Mouse (Mus musculus) left cerebral cortex, postnatal 25 days (tissue): ENCODE data around the gene Gdf10. TPM values are rescaled to one million over a fixed set of nuclear protein-coding genes. Genes with fewer than 3 reads are reported as not detected.

Experiments
- DNase-seq, 2 experiments: peaks; one replicate each; pipeline ENCODE4 v3.0.0; 2022; ENCODE audit warnings: low spot score in 2 of 2, mixed read lengths in 1 of 2
- intact Hi-C: fragments of 180-260 bp; cut with DNase I; formaldehyde crosslinking; loops from one replicate; pipeline ENCODE4 v1.15.1; 2025
- total RNA-seq, 2 experiments: library from RNA; stranded (reverse); gene quantifications; 2 replicates each; pipeline ENCODE4 v1.2.3; 2021

Gene Gdf10
- total RNA-seq, 2 experiments from 2014 or later = 3.4 to 3.9 TPM

DNA sequence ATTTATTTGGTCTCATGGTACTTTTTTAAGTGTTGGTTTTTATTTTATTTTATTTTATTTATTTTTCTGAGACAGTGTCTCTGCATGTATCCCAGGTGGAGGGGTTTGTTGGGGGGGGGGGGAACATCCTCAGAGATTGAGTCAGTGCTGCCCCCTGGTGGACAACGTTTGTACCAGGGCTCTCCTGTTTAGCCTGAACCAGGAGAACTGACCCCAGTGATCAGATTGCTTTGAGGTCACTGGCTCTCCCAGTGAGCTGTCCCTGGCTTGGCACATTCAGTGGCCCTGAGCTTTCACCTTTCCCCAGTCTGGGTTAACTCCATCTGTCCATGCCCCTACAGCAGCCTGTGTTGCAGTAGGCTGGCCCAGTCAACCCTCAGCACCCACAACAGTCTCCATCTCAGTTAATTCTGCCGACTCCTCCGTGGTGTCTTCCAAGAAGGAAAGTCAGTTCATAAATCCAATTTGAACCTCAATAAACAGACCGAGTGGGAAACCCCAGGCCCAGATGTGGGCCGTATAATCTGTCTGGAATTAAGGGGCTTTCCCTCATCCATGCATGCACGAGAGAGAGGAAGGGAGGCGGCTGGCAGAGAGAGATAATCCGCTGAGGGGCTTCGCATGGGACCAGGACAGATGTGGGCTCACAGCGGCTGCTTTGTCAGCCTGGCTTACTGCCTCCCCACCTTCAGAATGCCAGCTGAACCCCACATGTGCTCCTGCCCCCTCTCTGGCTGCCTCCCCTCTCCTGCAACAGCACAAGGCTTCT is 9.7 kb downstream of the Gdf10 start:
- intact Hi-C loops = loop anchor here (2.0 kb wide), 2 partner anchors 238 to 260 kb away; no protein-coding TSS in a partner anchor
- DNase-seq = peak; percentile 56 to 60

DNA sequence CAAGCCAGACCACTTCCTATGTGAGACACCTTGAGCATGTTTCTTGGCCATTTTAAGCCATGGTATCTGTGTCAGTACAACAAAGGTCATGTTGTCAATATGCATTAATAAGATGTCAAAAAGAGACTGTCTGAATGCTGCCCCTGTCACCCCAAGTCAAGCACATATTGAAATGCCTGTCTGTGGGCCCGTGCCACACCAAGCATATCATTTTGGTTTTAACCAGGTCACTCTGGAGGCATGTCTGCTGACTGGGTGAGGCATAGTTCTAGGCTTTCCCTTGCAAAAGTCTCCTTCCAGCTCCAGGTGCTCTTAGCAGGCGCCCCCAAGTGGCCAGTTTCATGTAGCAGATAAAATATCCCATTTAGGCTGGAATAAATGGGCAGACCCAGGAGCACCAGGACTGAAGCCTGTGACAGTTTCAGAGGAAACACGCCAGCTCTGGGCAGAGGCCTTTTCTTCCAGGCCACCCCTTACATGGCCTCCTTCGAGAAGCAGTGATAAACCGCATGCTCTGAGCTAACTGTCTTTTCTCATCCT is 10.5 kb downstream of the Gdf10 start:
- peak; percentile 65 to 72 for DNase-seq
- intact Hi-C loops = loop anchor here (2.0 kb wide), 2 partner anchors 239 to 261 kb away; no protein-coding TSS in a partner anchor

DNA sequence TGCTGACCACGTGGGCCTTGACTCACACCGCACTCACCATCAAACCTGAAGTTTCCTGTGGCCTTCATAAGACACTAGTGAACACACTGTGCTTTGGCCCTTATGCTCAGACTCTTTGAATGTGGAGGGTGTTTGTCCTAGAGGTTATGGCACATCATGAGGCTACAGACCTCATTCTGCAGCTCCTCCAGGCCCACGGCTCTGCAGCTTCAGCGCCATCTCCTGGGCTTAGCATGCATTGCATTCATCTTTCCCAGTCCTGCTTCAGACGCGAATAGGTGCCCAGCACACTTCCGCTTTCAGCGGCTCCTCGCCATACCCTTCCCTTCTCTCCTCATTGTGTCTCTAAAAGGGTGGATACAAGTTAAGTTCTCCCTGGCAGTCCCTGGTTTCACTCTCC is 15.7 kb downstream of the Gdf10 start:
- DNase-seq = peak; percentile 69 to 75
- intact Hi-C loops = no loop called here

DNA sequence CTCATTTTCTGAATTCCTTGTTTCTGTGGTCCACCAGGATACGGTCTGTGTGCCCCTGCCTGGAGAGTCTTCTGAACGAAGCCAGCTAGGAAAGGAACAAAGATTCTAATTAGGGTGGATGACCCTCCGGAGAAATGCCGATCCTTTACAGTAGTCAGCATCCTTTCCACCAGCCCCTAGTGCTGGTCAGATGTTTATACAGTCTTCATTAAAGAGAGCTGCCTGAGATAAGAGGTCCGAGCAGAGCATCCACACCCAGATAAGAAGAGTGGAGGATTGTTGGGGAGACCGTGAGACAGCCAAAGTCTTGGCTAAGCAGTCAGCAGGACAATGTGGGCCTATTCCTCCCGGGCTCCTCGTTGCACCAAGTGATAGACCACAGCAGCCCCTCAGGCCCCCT is 17.4 kb downstream of the Gdf10 start, which contains the start of gene Gdf2:
TSS of gene Gdf2 (plus strand) at position 301 of the 400 bp plus-strand sequence.
- no peak for DNase-seq
- intact Hi-C loops = no loop called here

DNA sequence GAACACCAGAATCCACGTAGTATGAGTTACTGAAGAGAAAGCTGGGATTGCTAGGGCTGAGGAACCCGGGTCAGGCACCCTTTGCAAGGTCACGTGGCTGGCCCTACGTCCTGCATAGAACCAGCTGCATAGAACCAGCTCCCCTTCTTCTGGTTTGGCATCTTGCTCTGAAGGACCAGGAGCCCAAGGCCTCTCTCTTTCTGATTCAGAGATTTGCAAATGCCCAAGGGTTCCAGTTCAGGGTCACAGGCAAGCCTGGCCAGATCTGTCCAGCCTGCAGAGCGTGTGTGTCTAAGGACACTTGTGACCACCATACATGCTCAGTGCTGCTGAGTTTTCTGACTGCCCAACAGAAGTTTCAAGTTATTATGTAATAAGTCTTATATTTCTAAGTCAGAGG is 18.8 kb downstream of the Gdf10 start:
- DNase-seq = no peak
- intact Hi-C loops = no loop called here

DNA sequence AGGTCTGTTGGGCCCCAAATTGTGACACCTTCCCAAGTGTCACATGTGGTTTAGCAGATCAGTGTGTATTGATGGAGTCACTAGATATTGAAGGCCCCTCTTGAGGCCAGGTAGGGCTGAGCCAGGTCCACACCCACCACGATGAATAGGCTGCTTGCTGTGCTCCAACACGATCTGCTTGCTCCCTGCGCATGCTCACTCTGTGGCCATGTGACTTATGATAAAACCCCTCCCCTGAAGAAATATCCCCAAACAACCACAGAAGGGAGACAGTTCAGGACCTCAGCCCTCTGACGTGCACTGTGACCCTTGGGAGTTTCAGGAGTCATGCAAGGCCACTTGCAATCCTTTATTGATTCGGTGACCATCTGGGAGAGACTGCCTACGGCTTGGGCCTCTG is 22.7 kb downstream of the Gdf10 start:
- no peak for DNase-seq

DNA sequence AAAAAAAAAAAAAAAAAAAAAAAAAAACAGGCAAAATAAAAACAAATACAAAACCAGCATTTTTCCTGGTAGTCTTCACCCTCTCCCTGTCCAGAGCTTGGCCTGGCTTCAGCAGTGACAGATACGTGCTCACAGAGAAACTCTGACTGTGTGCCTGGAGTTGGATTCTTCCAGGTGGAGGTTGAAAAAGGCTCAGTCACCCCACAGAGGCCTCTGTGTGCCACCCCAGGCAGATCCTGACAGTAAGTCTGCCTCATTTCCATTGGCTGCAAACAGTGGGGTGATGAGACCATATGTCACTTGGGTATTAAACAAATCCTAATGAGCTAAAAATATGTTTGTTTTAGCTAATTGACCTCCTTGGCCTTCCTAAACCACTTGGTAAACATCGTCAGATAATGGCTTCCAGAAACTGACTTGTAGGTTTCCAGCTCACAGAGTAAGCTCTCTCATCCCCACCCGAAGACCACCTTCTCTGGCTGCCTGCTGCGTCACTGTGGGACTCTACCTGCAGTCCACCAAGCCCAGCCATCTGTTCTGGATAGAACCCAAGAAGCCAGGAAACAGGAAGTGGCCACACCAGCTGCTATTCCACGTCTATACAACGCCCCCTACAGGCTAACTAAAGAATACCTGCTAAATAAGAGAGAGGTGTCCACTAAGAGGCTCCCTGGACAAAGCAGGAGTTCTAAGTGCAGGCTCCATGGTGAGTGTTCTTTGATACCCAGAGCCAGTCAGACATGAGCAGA is 29.0 kb downstream of the Gdf10 start:
- no peak for DNase-seq
- intact Hi-C loops = no loop called here

More for the DNA sequence above, 22.7 kb downstream of the Gdf10 start:
- intact Hi-C loops = no loop called here

DNA sequence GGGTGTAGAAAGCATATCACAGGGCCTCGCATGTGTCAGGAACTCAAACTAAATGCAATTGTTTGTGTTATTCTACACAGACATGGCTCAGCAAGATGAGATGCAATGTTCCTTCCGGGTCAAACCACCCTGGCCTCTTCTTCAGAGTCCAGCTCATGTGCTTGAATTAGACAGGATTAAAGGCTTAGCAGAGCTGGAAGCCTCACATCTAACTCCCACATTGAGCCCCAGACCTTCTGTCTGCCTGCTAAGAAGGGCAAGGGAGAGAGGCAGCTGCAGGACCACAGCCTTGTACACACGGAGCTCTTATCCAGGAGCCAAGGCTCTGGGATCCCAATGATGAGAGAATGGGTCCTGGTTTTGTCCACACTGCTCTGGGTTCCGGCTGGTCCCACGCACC is 30.4 kb downstream of the Gdf10 start, which contains the start of gene Rbp3:
TSS of gene Rbp3 (plus strand) at position 243 of the 400 bp plus-strand sequence.
- no peak for DNase-seq
- intact Hi-C loops = no loop called here

DNA sequence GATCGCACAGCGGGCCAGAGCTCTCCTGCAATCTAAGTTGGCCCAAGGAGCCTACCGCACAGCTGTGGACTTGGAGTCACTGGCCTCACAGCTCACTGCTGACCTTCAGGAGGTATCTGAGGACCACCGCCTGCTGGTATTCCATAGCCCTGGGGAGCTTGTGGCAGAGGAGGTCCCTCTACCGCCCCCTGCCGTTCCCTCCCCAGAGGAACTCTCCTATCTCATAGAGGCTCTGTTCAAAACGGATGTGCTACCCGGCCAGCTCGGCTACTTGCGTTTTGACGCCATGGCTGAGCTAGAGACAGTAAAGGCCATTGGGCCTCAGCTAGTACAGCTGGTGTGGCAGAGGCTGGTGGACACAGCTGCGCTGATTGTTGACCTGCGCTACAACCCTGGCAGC is 32.7 kb downstream of the Gdf10 start:
- no peak for DNase-seq
- intact Hi-C loops = no loop called here

DNA sequence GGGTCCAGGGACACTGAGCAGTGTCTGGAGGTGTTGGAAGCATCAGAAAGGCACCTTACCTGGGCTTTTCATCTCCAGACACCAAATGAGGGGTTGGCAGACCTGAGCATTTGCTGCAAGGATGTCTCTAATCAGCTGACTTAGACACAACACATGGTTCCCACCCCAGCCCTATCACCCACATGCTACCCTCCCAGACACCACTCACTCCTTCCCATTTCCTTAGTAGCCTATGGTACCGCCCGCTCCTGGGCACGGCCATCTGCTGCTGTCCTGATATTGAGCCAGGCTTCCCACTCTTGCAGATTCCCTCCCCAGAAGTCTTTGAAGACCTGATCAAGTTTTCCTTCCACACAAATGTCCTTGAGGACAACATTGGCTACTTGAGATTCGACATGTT is 34.8 kb downstream of the Gdf10 start:
- peak in 1 of 2 experiments; percentile 55 for DNase-seq
- intact Hi-C loops = no loop called here

DNA sequence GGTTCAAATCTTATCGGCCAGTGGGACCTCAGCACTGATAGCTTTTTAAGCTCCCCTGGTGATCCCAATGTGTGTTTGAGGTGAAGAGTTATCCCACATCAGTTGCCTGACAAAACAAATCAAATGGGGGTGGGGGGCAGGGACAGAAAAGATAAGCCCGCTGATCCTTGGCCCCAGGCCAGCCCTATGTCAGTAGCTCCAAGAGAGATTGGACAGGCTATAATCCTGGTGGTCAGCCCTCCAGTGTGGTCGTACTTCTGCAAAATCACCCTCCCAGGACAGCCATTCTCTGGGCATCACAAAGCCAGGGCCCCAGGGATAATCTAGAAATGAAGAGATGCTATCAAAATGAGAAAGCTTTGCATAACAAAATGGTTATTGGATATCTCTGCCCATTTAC is 35.5 kb downstream of the Gdf10 start:
- DNase-seq = no peak
- intact Hi-C loops = no loop called here

DNA sequence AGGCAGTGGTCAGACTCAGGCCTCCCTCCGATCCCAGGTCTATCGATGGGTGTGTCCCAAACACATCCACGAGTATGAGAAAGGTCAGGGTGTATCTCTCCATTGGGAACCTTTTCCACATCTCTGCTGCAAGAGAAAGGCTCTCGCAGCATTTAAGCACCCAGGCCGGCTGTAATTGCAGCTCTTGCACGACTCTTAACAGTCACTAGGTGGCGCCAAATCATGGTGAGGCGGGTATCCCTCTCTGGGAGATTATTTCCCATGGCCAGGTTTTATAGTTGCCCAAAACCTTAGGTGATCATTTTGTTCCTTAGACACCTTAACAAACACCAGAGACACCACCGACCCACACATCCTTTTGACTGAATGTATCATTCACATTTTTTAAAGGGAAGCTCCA is 36.0 kb downstream of the Gdf10 start:
- intact Hi-C loops = no loop called here
- DNase-seq = peak; percentile 63 to 69

DNA sequence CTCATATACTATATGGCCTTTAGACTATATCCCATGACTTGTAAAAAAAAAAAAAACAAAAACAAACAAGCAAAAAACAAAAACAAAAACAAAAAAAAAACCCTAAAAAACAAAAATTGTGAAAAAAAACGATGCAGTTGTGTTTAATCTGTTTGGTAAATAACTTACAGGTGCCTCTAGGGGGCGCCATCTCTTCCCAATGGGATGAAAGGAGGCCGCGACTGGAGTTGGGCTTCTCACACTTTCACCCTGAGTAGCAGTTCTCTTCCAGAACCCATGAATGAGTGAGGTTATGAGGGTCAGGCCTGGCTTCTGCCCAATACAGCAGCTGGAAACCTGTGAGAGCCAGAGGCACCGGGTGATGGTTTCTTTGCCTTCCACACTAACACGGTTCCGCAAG is 42.3 kb downstream of the Gdf10 start:
- intact Hi-C loops = no loop called here

DNA sequence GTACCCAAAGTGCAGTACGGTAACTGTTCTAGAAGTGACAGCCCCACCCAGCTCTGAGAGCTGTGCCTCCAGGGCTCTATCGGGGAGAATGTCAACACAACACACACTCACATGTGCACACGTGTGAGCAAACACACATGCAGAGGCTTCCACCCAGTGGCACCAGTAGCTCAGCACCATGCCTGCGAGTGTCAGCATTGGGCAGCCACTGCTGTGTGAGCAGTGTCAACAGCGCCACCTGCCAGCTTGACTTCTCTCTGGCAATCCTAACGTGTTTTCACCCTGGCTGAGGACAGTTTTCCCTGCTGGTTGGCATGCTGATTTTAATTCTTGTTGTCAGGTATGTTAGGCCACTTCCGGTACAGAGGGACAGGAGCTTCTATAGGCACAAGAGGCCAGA is 49.3 kb downstream of the Gdf10 start:
- intact Hi-C loops = no loop called here
- no peak for DNase-seq

More for the DNA sequence above, 42.3 kb downstream of the Gdf10 start:
- DNase-seq = no peak

DNA sequence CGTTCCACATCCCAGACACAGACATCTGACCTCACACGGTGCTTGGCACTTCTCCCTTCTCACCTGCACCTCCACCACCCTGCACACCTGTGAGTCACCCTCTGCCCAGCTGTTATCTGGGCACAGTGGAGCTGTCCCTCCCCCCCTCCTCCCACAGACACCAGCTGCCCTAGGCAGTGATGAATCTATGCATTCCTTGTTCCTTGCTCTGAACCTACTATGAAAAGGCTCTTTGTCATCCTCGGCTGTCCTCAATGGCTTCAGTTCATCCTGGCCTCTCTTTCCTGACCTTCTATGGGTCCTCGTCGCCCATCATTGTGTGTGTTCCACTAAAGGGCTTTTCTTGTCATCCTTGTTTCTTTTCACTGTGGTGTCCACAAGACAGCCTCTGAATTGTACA is 51.4 kb downstream of the Gdf10 start:
- peak in 1 of 2 experiments; percentile 41 for DNase-seq
- intact Hi-C loops = no loop called here

DNA sequence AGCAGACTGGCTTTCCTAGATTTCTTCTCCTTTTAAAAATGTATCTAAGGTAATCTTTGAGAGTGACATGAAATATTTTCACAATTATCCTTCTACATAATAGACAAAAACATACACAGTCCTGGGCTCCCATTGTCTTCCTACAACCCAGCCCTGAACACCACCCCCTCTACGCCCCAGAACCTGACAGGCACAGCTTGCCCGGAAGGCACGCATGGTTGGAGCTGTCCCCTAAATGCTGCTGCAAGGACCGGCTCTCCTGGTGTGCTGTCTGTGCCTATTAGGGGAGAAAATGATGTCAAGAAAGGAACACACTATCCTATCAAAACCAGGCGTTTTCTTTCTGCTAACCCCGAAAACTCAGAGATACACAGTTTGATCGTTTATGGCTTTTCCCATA is 54.4 kb downstream of the Gdf10 start:
- intact Hi-C loops = no loop called here
- no peak for DNase-seq

DNA sequence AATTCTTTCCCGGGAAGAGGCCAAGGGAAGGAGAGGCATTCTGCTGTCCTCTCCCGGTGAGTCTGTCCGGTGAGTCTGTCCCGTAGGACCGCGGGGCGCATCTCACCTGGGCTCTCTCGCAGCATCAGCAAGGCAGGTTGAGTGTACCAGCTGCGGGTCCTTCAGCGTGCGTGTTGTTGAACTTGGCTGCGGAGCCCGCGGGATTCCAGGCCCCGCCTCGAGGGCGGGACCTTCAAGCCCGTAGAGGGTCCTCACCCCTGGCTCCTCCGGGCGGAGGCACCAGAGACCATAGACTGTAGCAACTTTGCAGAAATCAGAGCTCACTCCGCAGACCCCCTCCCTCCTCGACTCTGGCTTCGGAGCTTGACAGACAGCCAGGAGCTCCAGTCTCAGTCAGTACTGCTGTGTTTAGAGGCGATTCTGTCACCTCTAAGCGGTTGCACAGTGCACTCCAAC is 55.2 kb downstream of the Gdf10 start, which contains the start of gene Zfp488:
TSS of gene Zfp488 (minus strand) at position 161 of the 456 bp plus-strand sequence.
- intact Hi-C loops = no loop called here
- DNase-seq = no peak
